Mouse (Mus musculus): ENCODE measurements at regions not wholly inside any gene's neighbourhood (a gene's known extent, or its start where the extent isn't known, plus 50 kb on each side); places are given as distances from the start of the nearest gene placed in this dataset.
"Not testable (repeated sequence)": the region's sequence is repeated elsewhere in the genome, so short reads cannot be mapped to it uniquely, and the experiment has no call there.

- Histone ChIP-seq H3K27me3 (no peaks in the 10 kb centered on the region), H3K27ac (no peak overlapping the region), H3K4me2 (no peak overlapping the region), H3K4me3 (replicated peaks) (no peak overlapping the region), H3K9me3 (no peaks in the 10 kb centered on the region), H3K4me1 (no peaks in the 10 kb centered on the region), H3K36me3 (replicated peaks) (no peaks in the 10 kb centered on the region), H3K9ac (no peak overlapping the region)
- ATAC-seq (ENCODE audit: low FRiP score): no peak
- 91% methylated on average over 2 of the region's 2 CpGs for WGBS
Measured at GRCm38 (mm10) chr3:6051901-6052300, 301.3 kb downstream of the Gm8797 start.

- no peak overlapping the region for H3K27ac ChIP-seq
- H3K9ac ChIP-seq: no peak overlapping the region
- no peak for ATAC-seq (ENCODE audit: low FRiP score)
- no peaks in the 10 kb centered on the region for H3K36me3 ChIP-seq (replicated peaks)
- no peaks in the 10 kb centered on the region for H3K9me3 ChIP-seq
- no peak overlapping the region for H3K4me3 ChIP-seq (replicated peaks)
- no peaks in the 10 kb centered on the region for H3K27me3 ChIP-seq
- H3K4me1 ChIP-seq: no peaks in the 10 kb centered on the region
- H3K4me2 ChIP-seq: no peak overlapping the region
- 46% methylated on average over 1 of the region's 1 CpGs for WGBS
Measured at GRCm38 (mm10) chr3:6083855-6084254, 333.2 kb downstream of the Gm8797 start.

DNA sequence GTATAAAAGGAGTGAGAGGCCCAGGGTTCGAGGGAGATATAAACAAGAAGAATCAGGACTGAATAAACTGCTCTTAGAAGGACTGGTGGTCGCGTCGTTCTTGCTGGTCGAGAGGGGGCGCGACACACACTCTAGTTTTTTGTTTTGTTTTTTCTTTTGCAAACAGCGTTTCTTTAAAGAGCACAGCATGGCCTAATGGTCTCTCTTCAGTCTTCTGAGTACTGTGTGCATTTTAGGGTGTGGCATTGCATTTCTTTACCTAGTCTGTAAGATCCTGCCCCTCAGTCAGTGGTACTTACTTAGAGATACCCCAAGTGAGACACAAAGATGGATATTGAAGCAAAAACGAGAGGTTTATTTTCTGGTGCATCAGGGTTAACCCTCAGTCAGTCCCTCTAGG is 336.7 kb downstream of the Gm8797 start:
- ATAC-seq (ENCODE audit: low FRiP score): no peak
- Histone ChIP-seq H3K36me3 (replicated peaks) (no peaks in the 10 kb centered on the region), H3K9ac (no peak overlapping the region), H3K4me2 (no peak overlapping the region), H3K27me3 (no peaks in the 10 kb centered on the region), H3K9me3 (no peaks in the 10 kb centered on the region), H3K27ac (no peak overlapping the region), H3K4me1 (no peaks in the 10 kb centered on the region), H3K4me3 (replicated peaks) (no peak overlapping the region)
- WGBS: 80% methylated on average over 9 of the region's 9 CpGs

- Histone ChIP-seq H3K4me1 (no peaks in the 10 kb centered on the region), H3K4me2 (no peak overlapping the region), H3K36me3 (replicated peaks) (no peaks in the 10 kb centered on the region), H3K27me3 (no peaks in the 10 kb centered on the region), H3K4me3 (replicated peaks) (no peak overlapping the region), H3K9ac (no peak overlapping the region), H3K27ac (no peak overlapping the region), H3K9me3 (no peaks in the 10 kb centered on the region)
- no peak for ATAC-seq (ENCODE audit: low FRiP score)
- WGBS: 94% methylated on average over 2 of the region's 2 CpGs
Measured at GRCm38 (mm10) chr3:6093931-6094330, 343.3 kb downstream of the Gm8797 start.

DNA sequence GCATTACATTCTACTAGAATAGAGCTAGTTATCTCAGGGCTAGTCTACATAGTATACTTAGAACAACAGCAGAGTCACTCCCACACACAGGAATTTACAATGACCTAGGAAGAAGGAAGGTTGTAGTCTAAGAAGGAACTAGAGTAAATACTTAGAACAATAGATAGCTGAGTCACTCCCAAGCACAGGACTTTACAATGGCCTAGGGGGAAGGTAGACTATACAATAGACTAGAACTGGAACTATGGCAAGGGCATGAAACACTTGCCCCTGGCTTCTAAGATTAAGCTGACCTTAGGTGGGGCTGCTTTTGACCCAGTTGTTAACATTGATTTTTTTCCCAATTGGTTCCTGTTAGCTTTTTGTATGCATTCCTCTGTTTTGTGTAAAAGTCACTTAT is 343.8 kb downstream of the Gm8797 start:
- not testable (repeated sequence) for H3K4me3 ChIP-seq (replicated peaks); H3K9me3 ChIP-seq; H3K27ac ChIP-seq; H3K4me2 ChIP-seq; H3K4me1 ChIP-seq; H3K9ac ChIP-seq; H3K27me3 ChIP-seq; ATAC-seq (ENCODE audit: low FRiP score); H3K36me3 ChIP-seq (replicated peaks)

DNA sequence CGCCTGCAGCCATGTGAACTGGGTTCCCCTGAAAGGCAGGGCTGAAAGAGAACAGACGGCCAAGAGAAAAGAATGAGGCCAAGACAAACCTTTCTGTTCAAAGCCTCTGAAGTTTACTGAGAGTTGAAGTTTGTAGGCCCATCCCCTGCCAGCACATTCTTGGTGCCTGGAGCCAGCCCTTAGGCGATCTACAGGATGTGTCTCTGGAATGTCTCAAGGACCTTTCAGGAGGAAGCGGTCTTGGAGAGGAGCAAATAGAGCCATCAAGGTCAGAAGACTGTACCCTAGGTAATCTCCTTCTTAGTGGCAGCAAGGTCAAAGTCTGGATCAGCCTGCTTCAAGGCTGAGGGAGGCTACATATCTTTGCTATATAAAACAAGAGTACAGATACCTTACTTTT is 350.3 kb downstream of the Gm8797 start:
- H3K9me3 ChIP-seq: no peaks in the 10 kb centered on the region
- no peak overlapping the region for H3K4me2 ChIP-seq
- H3K9ac ChIP-seq: no peak overlapping the region
- 69% methylated on average over 4 of the region's 4 CpGs for WGBS
- no peak overlapping the region for H3K27ac ChIP-seq
- H3K4me1 ChIP-seq: 0 out of 2 replicates have a peak, but pooled peaks cover 2% of the 10 kb centered on the region
- ATAC-seq (ENCODE audit: low FRiP score): no peak
- no peaks in the 10 kb centered on the region for H3K27me3 ChIP-seq
- H3K36me3 ChIP-seq (replicated peaks): no peaks in the 10 kb centered on the region
- no peak overlapping the region for H3K4me3 ChIP-seq (replicated peaks)

DNA sequence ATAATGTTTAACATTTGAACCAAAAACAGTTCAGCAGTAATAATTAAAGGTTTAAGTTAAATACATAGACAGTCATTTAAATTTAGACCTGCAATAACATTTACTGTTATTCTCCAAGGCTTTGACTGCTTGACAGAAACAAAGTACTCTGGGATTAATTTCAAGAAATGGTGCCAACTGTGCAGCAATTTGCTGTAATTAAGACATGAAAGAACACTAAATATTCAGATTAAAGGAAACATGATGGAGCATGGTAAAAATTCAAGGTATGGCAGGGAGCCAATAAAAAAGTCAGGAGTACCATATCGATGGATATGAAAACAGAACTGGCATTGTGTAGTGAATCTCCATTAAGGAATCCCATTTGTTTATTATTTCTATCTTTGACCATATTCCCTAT is 352.3 kb downstream of the Gm8797 start:
- Histone ChIP-seq H3K27ac (no peak overlapping the region), H3K4me2 (no peak overlapping the region), H3K36me3 (replicated peaks) (no peaks in the 10 kb centered on the region), H3K9ac (no peak overlapping the region), H3K9me3 (no peaks in the 10 kb centered on the region), H3K4me3 (replicated peaks) (no peak overlapping the region), H3K4me1 (0 out of 2 replicates have a peak, but pooled peaks cover 2% of the 10 kb centered on the region), H3K27me3 (no peaks in the 10 kb centered on the region)
- no peak for ATAC-seq (ENCODE audit: low FRiP score)
- 62% methylated on average over 1 of the region's 1 CpGs for WGBS

GRCm38 (mm10) chr3:6106659-6107058 is 356.1 kb downstream of the Gm8797 start:
- Histone ChIP-seq H3K27ac (no peak overlapping the region), H3K4me2 (no peak overlapping the region), H3K4me3 (replicated peaks) (no peak overlapping the region), H3K9me3 (no peaks in the 10 kb centered on the region), H3K27me3 (no peaks in the 10 kb centered on the region), H3K4me1 (0 out of 2 replicates have a peak, but pooled peaks cover 2% of the 10 kb centered on the region), H3K9ac (no peak overlapping the region), H3K36me3 (replicated peaks) (no peaks in the 10 kb centered on the region)
- 16% methylated on average over 2 of the region's 2 CpGs for WGBS
- peak; percentile 74 for ATAC-seq (ENCODE audit: low FRiP score)

DNA sequence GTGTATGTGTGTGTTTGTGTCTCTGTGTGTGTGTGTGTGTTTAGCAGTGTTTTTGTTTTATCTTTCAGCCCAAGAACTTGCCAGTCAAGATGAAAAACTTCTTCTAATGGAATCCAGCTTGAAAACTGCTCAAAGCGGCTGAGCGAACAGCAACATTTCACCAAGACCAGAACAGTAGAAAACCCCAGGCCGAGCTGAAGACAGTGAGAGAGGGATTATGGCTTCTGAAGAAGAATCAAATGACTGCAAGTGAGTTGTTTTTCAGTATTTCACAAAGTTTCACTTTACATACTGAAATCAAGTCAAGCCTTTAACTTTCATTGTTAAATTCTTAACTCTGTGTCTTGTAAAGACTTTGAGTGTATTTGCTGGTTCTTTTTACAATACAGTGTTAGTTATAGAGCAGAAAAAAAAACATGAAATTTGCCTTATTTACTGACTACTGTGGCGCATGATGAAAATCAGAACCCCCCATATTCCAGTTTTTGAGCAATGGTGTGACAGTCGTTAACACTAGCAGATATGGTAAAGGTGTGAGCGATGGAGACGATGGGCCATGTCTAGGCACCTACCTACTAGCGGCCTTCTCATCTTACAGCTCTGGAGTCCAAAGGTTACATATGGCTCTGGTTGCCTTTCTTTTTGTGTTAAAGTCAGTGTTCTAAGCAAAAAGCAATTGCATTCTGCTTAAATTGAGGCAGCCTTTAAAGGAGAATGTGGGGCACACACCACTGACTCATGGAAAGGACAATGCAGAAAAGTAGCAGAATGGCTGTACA is 357.0 kb downstream of the Gm8797 start:
- Histone ChIP-seq H3K4me1 (0 out of 2 replicates have a peak, but pooled peaks cover 2% of the 10 kb centered on the region), H3K27me3 (no peaks in the 10 kb centered on the region), H3K4me2 (no peak overlapping the region), H3K36me3 (replicated peaks) (no peaks in the 10 kb centered on the region), H3K9me3 (no peaks in the 10 kb centered on the region), H3K4me3 (replicated peaks) (no peak overlapping the region), H3K27ac (no peak overlapping the region), H3K9ac (no peak overlapping the region)
- no peak for ATAC-seq (ENCODE audit: low FRiP score)
- 78% methylated on average over 8 of the region's 8 CpGs for WGBS

DNA sequence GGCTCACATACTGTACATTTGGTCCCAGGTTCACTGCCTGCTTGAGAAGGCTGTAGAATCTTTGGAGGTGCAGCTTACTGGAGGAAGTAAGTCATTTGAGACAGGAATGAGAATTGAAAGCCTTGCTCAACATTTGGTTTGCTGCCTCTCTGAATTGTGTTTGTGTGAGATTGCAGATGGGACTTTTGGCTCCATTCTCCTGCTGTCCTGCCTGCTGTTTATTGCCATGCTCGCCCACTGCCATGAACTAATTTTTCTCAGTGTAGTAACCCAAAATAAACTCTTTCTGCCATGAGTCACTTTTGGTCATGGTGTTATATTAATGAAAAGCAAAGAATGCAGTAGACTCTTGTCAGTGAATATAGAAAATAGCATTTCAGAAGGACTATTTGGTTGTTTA is 368.1 kb downstream of the Gm8797 start:
- no peak for ATAC-seq (ENCODE audit: low FRiP score)
- no peak overlapping the region for H3K27ac ChIP-seq
- no peak overlapping the region for H3K4me3 ChIP-seq (replicated peaks)
- H3K36me3 ChIP-seq (replicated peaks): no peaks in the 10 kb centered on the region
- no peak overlapping the region for H3K9ac ChIP-seq
- H3K27me3 ChIP-seq: no peaks in the 10 kb centered on the region
- H3K9me3 ChIP-seq: no peaks in the 10 kb centered on the region
- H3K4me1 ChIP-seq: no peaks in the 10 kb centered on the region
- no peak overlapping the region for H3K4me2 ChIP-seq
- 92% methylated on average over 1 of the region's 1 CpGs for WGBS

DNA sequence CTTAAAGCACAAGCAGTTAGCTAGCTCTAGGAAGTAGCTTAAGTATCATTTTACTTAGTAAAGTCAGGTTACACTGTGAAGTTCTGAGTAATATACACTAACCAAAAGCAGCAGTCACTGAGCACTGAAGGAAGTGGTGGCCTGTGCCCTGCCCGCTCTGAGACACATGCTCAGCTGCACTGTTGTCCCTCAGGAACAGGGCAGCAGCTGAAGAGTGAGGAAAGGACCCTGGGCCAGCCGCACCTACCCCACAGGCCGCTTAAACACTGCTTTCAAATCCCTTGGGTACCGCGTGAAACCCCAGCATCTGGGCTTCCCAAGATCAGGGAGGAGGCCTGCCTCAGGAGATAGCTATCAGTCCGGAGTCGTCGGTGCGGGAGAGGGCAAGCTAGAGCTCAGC is 385.1 kb downstream of the Gm8797 start:
- not testable (repeated sequence) for H3K27ac ChIP-seq; H3K9me3 ChIP-seq; ATAC-seq (ENCODE audit: low FRiP score); H3K4me1 ChIP-seq; H3K9ac ChIP-seq; H3K4me2 ChIP-seq; H3K27me3 ChIP-seq; H3K4me3 ChIP-seq (replicated peaks); H3K36me3 ChIP-seq (replicated peaks)
- 77% methylated on average over 9 of the region's 9 CpGs for WGBS

GRCm38 (mm10) chr3:6137374-6137773 is 386.8 kb downstream of the Gm8797 start:
- no peaks in the 10 kb centered on the region for H3K27me3 ChIP-seq
- WGBS: 94% methylated on average over 17 of the region's 17 CpGs
- H3K9me3 ChIP-seq: peaks cover 3% of the 10 kb centered on the region; the same call in 1 of the 2 replicates
- no peak overlapping the region for H3K4me3 ChIP-seq (replicated peaks)
- H3K4me2 ChIP-seq: no peak overlapping the region
- ATAC-seq (ENCODE audit: low FRiP score): no peak
- no peaks in the 10 kb centered on the region for H3K4me1 ChIP-seq
- no peak overlapping the region for H3K27ac ChIP-seq
- H3K36me3 ChIP-seq (replicated peaks): no peaks in the 10 kb centered on the region
- no peak overlapping the region for H3K9ac ChIP-seq

DNA sequence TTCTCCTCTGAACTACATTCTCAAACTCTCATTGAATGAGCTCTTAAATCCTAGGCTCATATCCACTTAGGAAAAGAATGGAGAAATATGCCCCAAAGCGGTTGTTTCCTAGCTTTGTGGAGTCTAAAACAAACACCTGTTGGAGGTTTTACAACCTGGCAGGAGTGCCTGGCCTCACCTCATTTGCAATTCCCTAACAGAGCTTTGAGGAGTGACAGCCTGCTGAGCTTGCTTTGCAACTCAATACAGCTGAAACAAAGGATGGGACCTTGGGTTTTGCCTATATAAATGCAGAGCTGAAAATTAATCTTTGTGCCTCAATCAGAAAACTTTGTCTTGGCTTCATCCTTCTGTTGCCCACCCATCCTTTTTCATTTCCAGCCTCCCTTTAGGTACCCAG is 423.2 kb downstream of the Gm8797 start:
- H3K27ac ChIP-seq: no peak overlapping the region
- no peak overlapping the region for H3K9ac ChIP-seq
- H3K36me3 ChIP-seq (replicated peaks): no peaks in the 10 kb centered on the region
- no peaks in the 10 kb centered on the region for H3K27me3 ChIP-seq
- no peak overlapping the region for H3K4me2 ChIP-seq
- 29% methylated on average over 1 of the region's 1 CpGs for WGBS
- H3K4me1 ChIP-seq: no peaks in the 10 kb centered on the region
- ATAC-seq (ENCODE audit: low FRiP score): no peak
- H3K9me3 ChIP-seq: no peaks in the 10 kb centered on the region
- no peak overlapping the region for H3K4me3 ChIP-seq (replicated peaks)
